Mouse (Mus musculus) ES-E14 (cell line): ENCODE results near the gene Ptprr.

ENCODE experiments used
- CHD2 ChIP-seq: IDR thresholded peaks from 2 replicates; pipeline ENCODE4 v1.6.1; 2014; ENCODE audit warnings: mild to moderate bottlenecking, low read depth, low read length, inconsistent platforms
- MAFK ChIP-seq: IDR thresholded peaks from 2 replicates; pipeline ENCODE4 v1.6.1; 2014; ENCODE audit warnings: mild to moderate bottlenecking, low read depth, low read length, inconsistent platforms; ENCODE audit not compliant: insufficient read depth

DNA sequence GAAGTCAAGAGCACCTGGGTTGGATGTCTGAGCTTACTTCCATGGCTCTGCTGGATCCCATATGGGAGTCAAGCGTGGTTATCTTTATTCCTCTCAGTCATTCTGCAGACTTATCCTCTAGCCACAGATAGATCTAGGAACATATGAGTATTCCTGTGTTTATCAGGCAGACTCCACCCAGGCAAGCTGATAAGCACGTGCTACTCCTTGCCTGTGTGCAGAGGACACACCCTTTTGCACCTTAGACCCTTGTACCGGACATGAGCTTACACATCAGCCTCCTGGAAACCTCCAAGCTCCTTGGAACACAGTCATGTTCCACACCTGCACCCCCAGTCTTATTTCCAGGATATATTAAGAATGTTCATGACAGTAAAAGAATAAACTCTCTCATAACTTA lies 165.2 kb downstream of the Ptprr start:
- TF ChIP-seq MAFK = no peak
- no peak for TF ChIP-seq CHD2
